Mouse (Mus musculus) naive thymus-derived CD4-positive, alpha-beta T cell, adult 2 months (primary cell): ENCODE data around the gene D10Jhu81e.
"Not testable (repeated sequence)": the region's sequence is repeated elsewhere in the genome, so short reads cannot be mapped to it uniquely, and the experiment has no call there.

ENCODE experiments used
- DNase-seq: peaks from one replicate; pipeline ENCODE4 v3.0.0-alpha.2; 2011; ENCODE audit warnings: low read depth

Gene D10Jhu81e

GRCm38 (mm10) chr10:78169281-78170042, at the start of gene D10Jhu81e:
D10Jhu81e (minus strand) TSS chr10:78169782.
- DNase-seq = peak; percentile 98

DNA sequence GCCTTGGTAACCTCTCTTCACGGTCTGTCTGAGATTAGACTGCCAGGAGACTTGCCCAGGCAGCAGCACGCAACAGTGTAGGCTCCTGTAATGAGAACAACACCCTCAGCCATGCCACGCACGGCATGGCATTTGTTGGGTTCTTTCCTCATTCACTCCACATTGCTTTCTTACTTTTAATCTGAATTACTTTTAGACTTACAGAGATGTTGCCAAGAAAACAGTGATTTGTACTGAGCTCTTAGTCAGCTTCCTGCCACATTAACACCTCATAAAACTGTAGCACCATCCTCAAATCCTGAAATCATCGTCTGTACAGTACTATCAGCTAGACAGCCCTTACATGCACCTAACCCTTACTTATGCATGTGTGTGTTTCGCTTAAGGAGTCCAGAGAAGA, 49.0 kb upstream of the D10Jhu81e start:
- no peak for DNase-seq

DNA sequence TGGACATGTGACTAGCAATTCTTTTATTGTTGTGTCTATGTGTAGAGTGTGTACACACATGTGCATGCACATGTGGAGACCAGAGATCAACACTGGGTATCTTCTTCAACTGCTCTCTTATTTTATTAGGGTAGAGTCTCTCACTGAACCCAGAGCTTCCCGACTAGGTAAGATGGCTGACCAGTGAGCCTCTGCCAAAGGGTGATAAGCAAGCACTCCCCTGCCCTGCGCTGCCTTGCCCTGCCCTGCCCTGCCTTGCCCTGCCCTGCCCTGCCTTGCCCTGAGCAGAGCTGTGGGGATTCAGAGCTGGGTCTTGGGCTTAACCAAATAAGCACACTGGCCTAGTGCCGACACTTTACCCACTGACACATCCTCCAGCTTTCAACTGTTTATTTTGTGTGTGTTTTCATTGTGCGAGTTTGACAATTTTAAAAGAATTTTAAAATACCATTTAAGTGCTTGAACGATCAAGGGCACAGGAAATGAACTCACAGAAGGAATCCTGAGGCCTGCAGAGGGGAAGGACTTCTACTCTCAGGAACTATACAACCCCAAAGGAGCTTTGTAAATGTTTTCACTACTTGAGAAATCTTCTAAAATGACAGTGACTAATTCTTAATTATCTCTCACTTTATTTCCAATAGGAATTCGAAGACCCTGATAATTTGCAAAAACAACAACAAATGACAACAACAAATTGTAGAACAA, 46.9 kb upstream of the D10Jhu81e start:
- no peak for DNase-seq

- DNase-seq = no peak
Observed at GRCm38 (mm10) chr10:78214371-78214770, 44.8 kb upstream of the D10Jhu81e start.

DNA sequence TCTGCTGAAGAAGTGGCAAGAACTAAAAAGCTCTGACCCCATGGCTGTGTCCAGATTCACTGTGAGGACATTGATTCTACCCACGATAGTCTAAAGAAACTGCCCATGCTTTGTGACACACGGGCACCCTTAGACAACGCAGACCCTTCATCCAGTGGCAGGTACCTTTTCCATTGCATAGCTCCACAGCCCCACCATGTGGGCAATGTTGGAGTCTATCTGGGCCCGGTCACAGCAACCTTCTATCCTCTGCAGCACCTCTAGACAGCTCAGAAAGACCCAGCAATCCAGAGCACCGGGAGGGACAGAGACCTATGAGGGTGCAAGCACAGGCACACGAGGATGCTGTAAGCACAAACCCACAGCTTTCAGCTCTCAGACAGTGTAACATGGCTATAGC, 41.7 kb upstream of the D10Jhu81e start:
- DNase-seq = peak; percentile 30

DNA sequence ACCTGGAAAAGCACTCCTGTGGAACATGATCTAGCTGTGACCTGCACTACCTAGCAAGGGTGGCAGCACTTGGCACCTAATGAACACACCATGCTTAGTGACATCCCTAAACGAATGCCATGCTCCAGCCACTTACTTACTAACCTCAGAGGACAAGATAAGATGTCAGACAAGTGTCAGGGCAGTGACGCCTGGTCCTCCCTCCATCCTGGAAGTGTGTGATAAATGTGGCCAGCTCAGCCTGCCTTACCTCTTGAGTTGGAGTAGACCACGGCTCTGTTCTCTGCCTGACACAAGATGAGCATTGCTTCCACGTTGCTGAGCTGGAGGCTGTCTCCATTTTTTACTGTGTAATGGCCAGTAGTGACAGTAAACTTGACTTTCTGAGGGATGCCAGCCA, 31.6 kb upstream of the D10Jhu81e start:
- no peak for DNase-seq

DNA sequence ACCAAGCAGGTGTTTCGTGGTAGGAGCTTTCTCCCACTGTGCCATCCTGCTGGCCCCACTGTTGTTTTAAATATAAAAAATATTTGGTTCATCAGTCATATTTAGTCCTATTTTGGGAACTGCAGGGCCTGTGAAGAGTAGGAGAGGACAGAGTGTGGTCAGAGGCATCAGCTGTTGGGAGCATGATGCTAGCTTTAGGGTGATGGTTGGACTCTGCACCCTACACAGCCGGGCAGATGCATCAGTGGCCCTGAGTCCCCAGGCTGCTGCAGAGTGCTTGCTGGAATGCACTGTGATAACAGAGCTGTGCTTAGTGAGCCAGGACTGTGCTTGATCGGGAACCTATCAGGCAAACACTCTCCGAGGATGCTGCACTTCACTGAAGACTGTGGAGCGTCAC, 23.4 kb upstream of the D10Jhu81e start:
- DNase-seq = no peak

- not testable (repeated sequence) for DNase-seq
Observed at GRCm38 (mm10) chr10:78186076-78186475, 16.5 kb upstream of the D10Jhu81e start.

DNA sequence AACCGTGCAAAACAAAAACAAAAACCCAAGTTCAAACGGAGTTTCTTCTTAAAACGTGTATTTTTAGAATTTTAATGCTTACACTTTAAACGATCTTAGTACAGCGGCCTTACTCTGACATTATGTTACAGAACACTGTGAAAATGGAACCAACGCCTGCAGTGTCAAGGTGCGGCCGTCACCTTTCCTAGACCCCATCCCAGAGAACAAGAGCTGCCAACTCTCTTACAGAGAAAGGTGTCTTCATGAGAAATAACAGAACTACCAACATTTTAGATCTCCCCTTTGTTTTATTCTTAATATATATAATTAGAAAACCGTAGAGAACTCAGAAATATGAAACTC, 15.8 kb upstream of the D10Jhu81e start:
- no peak for DNase-seq

- peak; percentile 96 for DNase-seq
Observed at GRCm38 (mm10) chr10:78184531-78185380, 15.2 kb upstream of the D10Jhu81e start, which contains the start of gene Pwp2. Pwp2 (minus strand) TSS chr10:78185149.

DNA sequence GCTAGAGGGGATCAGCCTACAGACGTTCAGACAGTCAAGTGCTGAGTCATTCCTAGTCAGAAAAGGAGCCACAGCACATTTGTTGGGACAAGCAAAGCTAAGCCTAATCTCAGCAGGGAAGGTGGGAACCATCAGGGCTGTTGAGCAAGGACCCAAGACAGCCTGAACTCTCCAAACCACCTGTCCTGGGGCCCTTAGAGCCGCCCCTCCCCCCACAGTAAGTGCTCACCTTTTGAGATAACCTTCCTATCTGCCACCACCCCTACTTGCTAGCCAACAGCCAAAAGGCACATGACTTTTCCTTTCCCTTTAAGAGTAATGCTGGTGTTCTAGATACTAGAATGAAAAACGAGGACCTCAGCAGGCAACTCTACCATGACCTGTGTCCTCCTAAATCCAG, 14.0 kb upstream of the D10Jhu81e start:
- no peak for DNase-seq

DNA sequence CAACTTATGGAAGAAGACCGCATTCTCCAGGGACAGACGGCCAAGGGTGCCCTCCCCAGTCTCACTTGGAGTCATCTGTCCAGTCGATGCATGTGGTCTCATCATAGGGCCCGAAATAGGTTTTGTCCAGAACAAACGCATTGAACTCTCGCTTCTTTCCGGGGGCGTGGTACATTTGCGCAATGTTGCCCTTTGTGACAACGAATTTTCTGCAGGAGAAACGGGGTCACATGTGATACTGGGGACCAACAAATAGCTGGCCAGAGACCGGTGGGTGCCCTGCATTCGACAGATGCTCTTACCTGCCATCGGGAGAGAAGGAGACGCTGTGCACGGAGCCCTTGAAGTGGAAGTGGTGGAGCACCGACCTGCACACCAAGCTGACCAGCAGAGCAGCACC, 12.7 kb upstream of the D10Jhu81e start:
- no peak for DNase-seq

- DNase-seq = no peak
Observed at GRCm38 (mm10) chr10:78174474-78174873, 4.9 kb upstream of the D10Jhu81e start.

GRCm38 (mm10) chr10:78171581-78171980, 2.0 kb upstream of the D10Jhu81e start:
- no peak for DNase-seq

DNA sequence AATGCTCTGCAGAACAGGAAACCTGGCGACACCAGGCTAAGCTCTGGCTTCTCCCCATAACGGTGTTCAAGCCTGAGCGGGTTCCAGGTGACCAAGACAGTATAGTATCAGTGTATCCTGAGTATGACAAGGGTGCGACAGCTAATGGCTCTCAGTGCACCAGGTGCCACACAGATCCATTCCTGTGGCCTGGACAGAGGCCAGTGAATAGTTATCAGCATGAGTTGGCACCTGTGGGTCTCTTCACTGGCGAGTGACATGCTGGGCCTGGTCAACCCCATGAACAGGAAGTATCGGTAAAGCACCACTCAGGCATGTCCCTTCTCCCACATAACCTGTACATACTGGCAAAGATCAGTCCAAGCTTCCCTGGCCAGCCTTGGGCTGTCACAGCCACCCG, 1.5 kb upstream of the D10Jhu81e start:
- DNase-seq = no peak

- no peak for DNase-seq
Observed at GRCm38 (mm10) chr10:78170445-78170844, 863 bp upstream of the D10Jhu81e start.

GRCm38 (mm10) chr10:78168792-78169191, 790 bp downstream of the D10Jhu81e start:
- DNase-seq = no peak

- no peak for DNase-seq
Observed at GRCm38 (mm10) chr10:78167775-78168174, 1.8 kb downstream of the D10Jhu81e start.

DNA sequence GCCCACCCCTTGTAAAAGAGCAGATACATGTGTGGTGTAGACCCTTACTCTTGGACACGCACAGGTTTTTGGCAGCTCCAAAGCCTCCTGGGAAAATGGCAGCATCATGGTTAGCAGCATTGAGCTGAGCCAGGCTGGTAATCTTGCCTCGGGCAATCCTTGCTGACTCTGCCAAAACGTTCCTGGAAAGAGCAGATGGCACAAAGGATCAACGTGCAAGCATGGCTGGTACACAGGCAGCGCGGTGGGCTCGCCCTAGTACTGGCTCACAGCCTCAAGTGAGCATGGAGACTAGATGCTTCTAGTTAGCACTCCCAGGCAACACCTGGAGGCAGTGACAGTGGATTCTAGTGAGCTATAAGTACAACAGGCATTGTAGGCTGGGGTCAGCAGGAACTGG, 2.2 kb downstream of the D10Jhu81e start:
- no peak for DNase-seq

DNA sequence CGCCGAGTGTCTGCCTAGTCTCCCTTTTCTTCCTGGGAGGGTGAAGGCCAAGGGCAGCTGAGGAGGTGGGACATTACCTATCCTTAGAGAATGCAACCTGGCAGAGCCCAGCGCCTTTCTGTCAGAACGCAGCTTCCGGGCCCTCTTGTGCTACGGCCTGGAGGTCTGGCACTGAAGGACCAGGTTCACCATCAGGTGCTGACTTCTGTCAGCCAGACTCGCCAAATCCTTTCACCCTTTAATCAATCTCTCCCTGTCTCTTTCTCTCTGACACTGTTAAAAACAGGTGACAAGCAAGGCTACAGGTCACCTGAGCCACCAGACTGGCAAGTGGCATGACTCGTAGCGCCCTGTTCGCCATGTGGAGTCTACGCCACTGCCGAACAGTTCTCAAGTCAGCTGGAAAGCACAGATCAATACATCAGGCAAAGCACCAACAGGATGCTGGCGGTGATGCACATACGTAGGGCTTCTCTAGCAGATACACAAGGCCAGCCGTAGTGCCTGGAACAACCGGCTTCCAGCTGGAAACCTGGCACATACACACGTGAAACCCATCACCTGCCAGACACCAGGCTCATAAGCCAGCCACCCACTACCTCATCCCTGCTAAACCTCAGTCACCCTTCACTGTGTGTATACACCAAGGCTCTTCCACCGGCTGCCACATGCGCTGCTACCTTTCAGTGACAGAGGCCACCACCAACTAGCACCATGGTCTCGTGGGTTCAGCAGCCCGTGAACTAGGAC, 4.2 kb downstream of the D10Jhu81e start:
- no peak for DNase-seq

DNA sequence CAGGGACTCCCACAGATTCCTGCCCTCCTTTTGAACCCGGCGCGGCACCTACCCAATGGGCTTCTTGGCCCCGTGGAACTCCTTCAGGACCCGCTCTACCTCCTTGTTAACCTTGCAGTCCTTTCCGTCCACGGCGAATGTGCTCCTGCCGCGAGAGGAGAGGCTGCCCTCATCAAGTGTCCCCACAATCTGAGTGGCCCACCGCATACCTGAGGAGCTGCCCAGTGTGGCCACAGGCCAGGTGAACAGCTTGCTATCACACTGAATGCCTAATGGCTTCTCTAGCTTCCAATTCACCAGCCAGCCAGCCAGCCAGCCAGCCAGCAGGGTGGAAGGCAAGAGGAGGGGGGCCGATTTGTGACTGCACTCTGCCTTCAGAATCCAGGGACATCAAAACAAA, 4.8 kb downstream of the D10Jhu81e start:
- no peak for DNase-seq

DNA sequence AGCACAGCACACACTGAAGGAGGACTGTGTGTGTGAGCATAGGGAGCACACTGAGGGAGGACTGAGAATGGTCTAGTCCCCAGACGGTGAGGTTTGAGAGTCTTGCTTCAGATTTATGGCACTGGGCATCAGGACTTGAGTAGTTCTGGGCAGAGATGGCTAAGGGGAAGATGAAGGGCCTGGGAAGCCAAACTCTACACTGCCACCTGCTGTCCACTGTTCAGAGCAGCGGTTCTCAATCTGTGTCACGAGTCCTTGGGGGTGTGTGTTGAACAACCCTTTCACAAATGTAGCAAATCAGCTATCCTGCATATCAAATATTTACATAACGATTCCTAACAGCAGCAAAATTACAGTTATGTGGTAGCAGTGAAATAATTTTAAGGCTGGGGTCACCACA, 5.7 kb downstream of the D10Jhu81e start:
- peak; percentile 87 for DNase-seq
